Mouse (Mus musculus): ENCODE data around the gene Cpeb4. TPM values are rescaled to one million over a fixed set of nuclear protein-coding genes. Genes with fewer than 3 reads are reported as not detected.

The Cpeb4 gene
- total RNA-seq (2021) = 100 to 1,000 TPM; 159 to 169 TPM
- long read RNA-seq, experiment 1, full-length matches to known transcripts = 18 of 39 reads
- long read RNA-seq, experiment 1, partial matches to known transcripts = 11 of 39 reads
- long read RNA-seq, experiment 1, other reads (novel, unspliced or antisense) = 10 of 39 reads
- long read RNA-seq, experiment 2, full-length matches to known transcripts = 13 of 28 reads
- long read RNA-seq, experiment 2, partial matches to known transcripts = 9 of 28 reads
- long read RNA-seq, experiment 2, other reads (novel, unspliced or antisense) = 6 of 28 reads

- Histone ChIP-seq H3K4me3 (peak within 1 kb of the TSS; percentile 97), H3K27ac (peak within 1 kb of the TSS; percentile 94)
- intact Hi-C loops (cut with DNase I) = loop anchor here (2.0 to 5.0 kb wide), 3 partner anchors 75 to 195 kb away; no protein-coding TSS in a partner anchor
- TF ChIP-seq CTCF (IDR thresholded peaks at IDR 0.05) = no peak
- DNase-seq (ENCODE audit: extremely low spot score in 1 of 2, low spot score in 2 of 2) = no peak
Measured at GRCm38 (mm10) chr11:31871911-31872310, at the start of gene Cpeb4. Cpeb4 (plus strand) TSS chr11:31872211.

DNA sequence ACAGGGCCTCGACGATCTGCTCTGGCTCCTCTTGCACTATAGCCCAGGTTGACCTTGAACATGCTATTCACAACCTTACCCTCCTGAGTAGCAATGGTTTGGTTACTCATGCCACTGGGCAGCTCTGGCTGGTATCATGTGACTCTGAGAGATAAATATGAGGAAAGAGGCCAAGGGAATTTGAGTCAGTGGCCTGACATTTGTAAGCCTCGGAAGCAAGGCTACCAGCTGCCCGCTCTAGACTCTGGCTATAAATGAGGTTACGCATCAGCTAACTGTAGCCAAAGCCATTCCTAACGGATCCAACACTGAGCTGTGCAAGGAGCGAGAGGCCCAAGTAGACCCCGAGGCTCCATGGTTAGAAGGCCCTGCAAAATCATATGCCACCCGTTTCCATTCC, 49.5 kb upstream of the Cpeb4 start:
- no peak overlapping the region for H3K27ac ChIP-seq
- H3K4me3 ChIP-seq = no peak overlapping the region
- TF ChIP-seq CTCF (IDR thresholded peaks at IDR 0.05) = no peak
- DNase-seq (ENCODE audit: extremely low spot score in 1 of 2, low spot score in 2 of 2) = no peak
- intact Hi-C loops (cut with DNase I) = no loop called here

GRCm38 (mm10) chr11:31823513-31823912, 48.5 kb upstream of the Cpeb4 start:
- no peak for DNase-seq (ENCODE audit: extremely low spot score in 1 of 2, low spot score in 2 of 2)
- TF ChIP-seq CTCF (IDR thresholded peaks at IDR 0.05) = no peak
- Histone ChIP-seq H3K27ac (no peak overlapping the region), H3K4me3 (no peak overlapping the region)
- intact Hi-C loops (cut with DNase I) = no loop called here

DNA sequence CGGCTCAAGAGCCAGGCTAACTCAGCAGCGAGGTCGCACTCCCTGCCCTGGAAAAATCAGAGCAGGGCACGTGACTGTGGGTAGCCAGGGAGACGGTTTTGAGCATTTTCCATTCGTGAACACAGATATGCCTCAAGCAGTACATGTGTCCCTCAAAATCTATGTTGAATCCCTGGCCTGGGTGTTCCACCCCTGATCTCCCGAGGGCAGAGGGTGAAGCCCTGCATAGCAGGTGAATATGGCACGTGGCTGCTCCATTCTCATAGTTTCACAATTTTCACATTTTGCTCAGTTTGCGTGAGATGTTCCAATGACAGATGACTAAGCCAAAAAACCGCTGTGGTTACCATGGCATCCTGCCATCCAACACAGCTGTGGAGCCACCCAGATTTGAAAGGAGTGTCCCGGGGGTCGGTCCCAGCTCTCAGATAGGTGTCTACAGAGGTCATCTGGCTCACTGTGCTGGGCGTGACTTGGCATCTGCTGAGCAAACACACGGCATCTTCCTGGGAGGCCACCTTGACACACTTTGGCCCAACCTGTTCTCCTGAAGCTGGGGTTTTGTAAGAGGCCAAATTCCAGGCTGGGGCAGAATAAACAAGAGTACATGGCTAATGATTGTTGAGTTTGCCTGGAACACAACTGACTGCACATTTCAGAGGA, 47.4 kb upstream of the Cpeb4 start:
- DNase-seq (ENCODE audit: extremely low spot score in 1 of 2, low spot score in 2 of 2) = no peak
- Histone ChIP-seq H3K27ac (no peak overlapping the region), H3K4me3 (no peak overlapping the region)
- no peak for TF ChIP-seq CTCF (IDR thresholded peaks at IDR 0.05)
- intact Hi-C loops (cut with DNase I) = no loop called here

DNA sequence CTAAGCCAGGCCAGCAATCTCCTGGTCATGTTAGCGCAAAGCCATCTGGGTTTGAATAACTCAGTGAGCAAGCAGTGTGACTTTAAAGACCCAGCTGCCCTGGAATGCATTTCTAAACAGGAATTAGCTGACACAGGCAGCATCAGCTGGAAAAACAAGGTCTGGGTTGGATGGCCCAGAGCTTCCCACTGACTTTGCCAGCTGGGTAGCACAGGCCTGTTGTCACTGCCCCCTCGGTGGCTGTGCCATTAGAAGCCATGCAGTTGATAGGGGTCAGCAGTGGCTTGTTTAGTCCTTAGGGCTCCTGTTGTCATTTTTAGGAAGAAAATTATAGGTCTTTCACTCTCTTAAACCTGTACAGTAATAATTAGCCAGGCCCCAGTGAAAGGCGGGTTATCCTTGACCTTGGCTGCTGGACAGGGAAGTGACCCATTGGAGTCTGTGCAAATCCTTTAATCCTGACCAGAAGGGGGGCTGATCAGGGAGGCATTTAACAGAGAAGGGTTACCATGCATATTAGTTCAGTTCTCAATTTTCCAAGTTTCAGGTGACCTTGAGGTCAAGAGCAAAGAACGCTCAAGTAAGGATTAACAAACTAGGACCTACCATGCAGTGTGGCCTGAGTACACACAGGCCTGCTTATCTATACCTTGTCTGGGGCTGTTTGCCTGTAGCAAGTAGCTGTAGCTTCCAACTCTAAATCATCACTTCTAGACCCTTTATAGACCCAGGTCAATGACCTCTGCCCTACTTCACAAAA, 43.8 kb upstream of the Cpeb4 start:
- DNase-seq (ENCODE audit: extremely low spot score in 1 of 2, low spot score in 2 of 2) = no peak
- TF ChIP-seq CTCF (IDR thresholded peaks at IDR 0.05) = no peak
- Histone ChIP-seq H3K4me3 (no peak overlapping the region), H3K27ac (no peak overlapping the region)
- intact Hi-C loops (cut with DNase I) = no loop called here

DNA sequence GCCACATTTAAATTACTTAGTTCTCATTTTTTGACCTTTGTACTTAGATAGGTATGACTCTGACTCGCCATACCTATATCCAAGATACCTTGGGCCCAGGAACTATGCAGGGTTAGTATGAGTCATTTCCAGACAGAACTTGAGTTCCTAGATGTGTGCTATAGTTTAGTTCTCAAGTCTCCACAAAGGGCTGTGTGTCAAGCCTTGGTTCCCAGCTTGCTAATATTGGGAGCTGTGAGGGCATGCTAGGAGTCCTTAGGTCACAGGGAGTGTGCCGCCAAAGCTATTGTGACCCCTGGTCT, 43.3 kb upstream of the Cpeb4 start:
- intact Hi-C loops (cut with DNase I) = no loop called here
- Histone ChIP-seq H3K4me3 (no peak overlapping the region), H3K27ac (no peak overlapping the region)
- no peak for TF ChIP-seq CTCF (IDR thresholded peaks at IDR 0.05)
- no peak for DNase-seq (ENCODE audit: extremely low spot score in 1 of 2, low spot score in 2 of 2)

- Histone ChIP-seq H3K4me3 (no peak overlapping the region), H3K27ac (peak overlapping the region; percentile 15; the same call in 1 of the 2 replicates)
- no peak for DNase-seq (ENCODE audit: extremely low spot score in 1 of 2, low spot score in 2 of 2)
- no peak for TF ChIP-seq CTCF (IDR thresholded peaks at IDR 0.05)
- intact Hi-C loops (cut with DNase I) = no loop called here
Measured at GRCm38 (mm10) chr11:31830213-31831151, 41.5 kb upstream of the Cpeb4 start.

DNA sequence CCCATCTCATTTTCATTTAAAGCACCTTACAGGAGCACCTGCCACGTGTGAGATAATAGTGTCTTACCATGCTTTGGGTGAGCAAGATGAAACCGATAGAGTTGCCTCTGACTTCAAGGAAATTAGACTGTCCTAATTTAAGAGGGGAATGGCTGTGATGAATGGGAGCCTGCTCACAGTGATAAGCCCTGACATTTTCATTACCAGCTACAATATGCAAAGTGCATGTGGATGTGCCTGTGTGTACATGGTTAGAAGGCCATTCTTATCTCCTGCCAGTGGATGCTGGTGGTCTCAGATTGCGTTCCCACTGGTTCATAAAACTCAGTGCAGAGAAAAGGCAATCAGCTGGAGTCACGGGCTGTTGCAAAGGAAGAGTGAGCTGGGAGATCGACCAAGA, 40.6 kb upstream of the Cpeb4 start:
- no peak for DNase-seq (ENCODE audit: extremely low spot score in 1 of 2, low spot score in 2 of 2)
- intact Hi-C loops (cut with DNase I) = no loop called here
- no peak overlapping the region for H3K27ac ChIP-seq
- no peak overlapping the region for H3K4me3 ChIP-seq
- TF ChIP-seq CTCF (IDR thresholded peaks at IDR 0.05) = no peak

GRCm38 (mm10) chr11:31831983-31832382, 40.0 kb upstream of the Cpeb4 start:
- no peak overlapping the region for H3K27ac ChIP-seq
- intact Hi-C loops (cut with DNase I) = no loop called here
- no peak for TF ChIP-seq CTCF (IDR thresholded peaks at IDR 0.05)
- H3K4me3 ChIP-seq = no peak overlapping the region
- no peak for DNase-seq (ENCODE audit: extremely low spot score in 1 of 2, low spot score in 2 of 2)

GRCm38 (mm10) chr11:31832439-31832980, 39.5 kb upstream of the Cpeb4 start:
- no peak overlapping the region for H3K27ac ChIP-seq
- no peak for DNase-seq (ENCODE audit: extremely low spot score in 1 of 2, low spot score in 2 of 2)
- no peak for TF ChIP-seq CTCF (IDR thresholded peaks at IDR 0.05)
- intact Hi-C loops (cut with DNase I) = no loop called here
- no peak overlapping the region for H3K4me3 ChIP-seq

DNA sequence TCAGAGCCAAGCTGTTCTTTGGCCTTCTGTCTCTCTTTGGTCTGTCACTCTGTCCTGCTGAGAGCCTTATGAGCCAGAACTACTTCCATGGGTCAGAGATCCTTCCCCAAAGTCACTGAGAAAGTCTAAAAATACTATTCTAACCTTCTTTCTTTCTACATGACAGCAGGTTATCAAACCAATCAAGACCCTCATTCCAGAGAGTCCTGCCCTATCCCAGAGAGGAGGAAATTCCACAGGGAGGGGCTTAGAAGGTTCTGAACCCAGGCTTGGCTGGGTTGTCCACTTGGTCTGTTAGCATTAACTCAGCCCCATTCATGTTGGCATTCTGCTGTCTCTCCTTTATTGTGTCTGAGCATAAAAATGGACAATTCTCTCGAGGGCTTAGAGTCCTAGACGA, 38.5 kb upstream of the Cpeb4 start:
- intact Hi-C loops (cut with DNase I) = no loop called here
- Histone ChIP-seq H3K27ac (no peak overlapping the region), H3K4me3 (no peak overlapping the region)
- no peak for DNase-seq (ENCODE audit: extremely low spot score in 1 of 2, low spot score in 2 of 2)
- no peak for TF ChIP-seq CTCF (IDR thresholded peaks at IDR 0.05)
